Mouse (Mus musculus) right cerebral cortex, adult 18-20 months (tissue): ENCODE measurements around the gene Cnga4.
"Not testable (repeated sequence)": the region's sequence is repeated elsewhere in the genome, so short reads cannot be mapped to it uniquely, and the experiment has no call there.

Experiments used
- DNase-seq: peaks from one replicate; pipeline ENCODE4 v3.0.0; 2022; ENCODE audit warnings: mixed read lengths

The Cnga4 gene

GRCm38 (mm10) chr7:105404268-105404667, at the start of gene Cnga4:
Cnga4 (plus strand) TSS chr7:105404568.
- no peak for DNase-seq

GRCm38 (mm10) chr7:105356064-105356463, 48.3 kb upstream of the Cnga4 start:
- not testable (repeated sequence) for DNase-seq

GRCm38 (mm10) chr7:105356487-105356886, 47.9 kb upstream of the Cnga4 start:
- DNase-seq = not testable (repeated sequence)

GRCm38 (mm10) chr7:105361713-105362112, 42.7 kb upstream of the Cnga4 start:
- DNase-seq = no peak

- no peak for DNase-seq
Measured at GRCm38 (mm10) chr7:105367268-105367667, 37.1 kb upstream of the Cnga4 start.

GRCm38 (mm10) chr7:105367930-105368329, 36.4 kb upstream of the Cnga4 start, which contains the start of gene Olfr692:
Olfr692 (plus strand) TSS chr7:105368230.
- DNase-seq = no peak

- no peak for DNase-seq
Measured at GRCm38 (mm10) chr7:105368521-105368920, 35.8 kb upstream of the Cnga4 start.

- no peak for DNase-seq
Measured at GRCm38 (mm10) chr7:105372912-105373311, 31.5 kb upstream of the Cnga4 start.

GRCm38 (mm10) chr7:105373509-105373908, 30.9 kb upstream of the Cnga4 start:
- DNase-seq = no peak

- DNase-seq = peak; percentile 17
Measured at GRCm38 (mm10) chr7:105373976-105374375, 30.4 kb upstream of the Cnga4 start.

- DNase-seq = no peak
Measured at GRCm38 (mm10) chr7:105374866-105375265, 29.5 kb upstream of the Cnga4 start, which contains the start of gene Gm5901. Gm5901 (plus strand) TSS chr7:105375038.

- DNase-seq = no peak
Measured at GRCm38 (mm10) chr7:105380329-105380728, 24.0 kb upstream of the Cnga4 start.

- no peak for DNase-seq
Measured at GRCm38 (mm10) chr7:105387696-105388095, 16.7 kb upstream of the Cnga4 start.

- no peak for DNase-seq
Measured at GRCm38 (mm10) chr7:105390236-105390635, 14.1 kb upstream of the Cnga4 start.

GRCm38 (mm10) chr7:105394606-105395005, 9.8 kb upstream of the Cnga4 start:
- DNase-seq = no peak

GRCm38 (mm10) chr7:105395131-105395820, 9.1 kb upstream of the Cnga4 start:
- DNase-seq = no peak

GRCm38 (mm10) chr7:105396126-105396525, 8.2 kb upstream of the Cnga4 start:
- no peak for DNase-seq

- no peak for DNase-seq
Measured at GRCm38 (mm10) chr7:105399058-105399934, 5.1 kb upstream of the Cnga4 start.

- peak; percentile 100 for DNase-seq
Measured at GRCm38 (mm10) chr7:105399935-105400624, 4.3 kb upstream of the Cnga4 start, which contains the start of gene Fam160a2. Fam160a2 (minus strand) TSS chr7:105400054.

GRCm38 (mm10) chr7:105406322-105406721, 2.0 kb downstream of the Cnga4 start:
- no peak for DNase-seq

GRCm38 (mm10) chr7:105411874-105412632, 7.7 kb downstream of the Cnga4 start:
- DNase-seq = peak; percentile 78

GRCm38 (mm10) chr7:105414385-105414784, 10.0 kb downstream of the Cnga4 start:
- DNase-seq = peak; percentile 64
